Mouse (Mus musculus) testis, adult 2 months (tissue): ENCODE data around the gene Tbc1d17.

Experiments used
- CTCF ChIP-seq: fragments of 200-500 bp; IDR thresholded peaks from 2 replicates; pipeline ENCODE4 v1.5.1; 2012; ENCODE audit warnings: low read depth, mild to moderate bottlenecking, inconsistent platforms, low read length, moderate library complexity; ENCODE audit not compliant: control insufficient read depth, insufficient read depth, insufficient replicate concordance
- POLR2A ChIP-seq: fragments of 200-500 bp; IDR thresholded peaks from 2 replicates; pipeline ENCODE4 v1.6.1; 2012; ENCODE audit warnings: low read depth, mild to moderate bottlenecking, inconsistent platforms, low read length, moderate library complexity; ENCODE audit not compliant: control insufficient read depth

DNA sequence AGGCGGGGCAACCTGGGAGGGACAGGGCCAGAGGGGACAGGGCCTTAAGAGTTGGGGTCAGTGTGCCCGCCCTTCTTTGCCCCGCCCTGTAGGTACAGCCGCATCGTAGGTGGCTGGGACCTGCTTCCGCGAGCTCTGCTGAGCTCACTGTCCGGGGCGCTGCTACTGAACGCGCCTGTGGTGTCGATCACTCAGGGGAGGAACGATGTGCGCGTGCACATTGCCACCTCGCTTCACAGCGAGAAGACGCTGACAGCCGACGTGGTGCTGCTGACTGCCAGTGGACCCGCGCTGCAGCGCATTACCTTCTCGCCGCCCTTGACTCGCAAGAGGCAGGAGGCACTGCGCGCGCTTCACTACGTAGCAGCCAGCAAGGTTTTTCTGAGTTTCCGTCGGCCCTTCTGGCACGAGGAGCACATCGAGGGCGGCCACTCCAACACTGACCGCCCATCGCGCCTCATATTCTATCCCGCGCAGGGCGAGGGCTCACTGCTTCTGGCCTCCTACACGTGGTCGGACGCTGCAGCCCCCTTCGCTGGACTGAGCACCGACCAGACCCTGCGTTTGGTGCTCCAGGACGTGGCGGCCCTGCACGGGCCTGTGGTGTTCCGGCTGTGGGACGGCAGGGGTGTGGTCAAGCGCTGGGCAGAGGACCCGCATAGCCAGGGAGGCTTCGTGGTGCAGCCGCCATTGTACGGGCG, 9.2 kb downstream of the Tbc1d17 start:
- no peak; the same call in 1 of the 2 replicates for TF ChIP-seq CTCF
- TF ChIP-seq POLR2A: peak; percentile 23; the same call in 1 of the 2 replicates
